Mouse (Mus musculus): ENCODE results near the gene Ssc4d.
A peak's percentile ranks its signal among the peaks of the same experiment; 100 is the strongest.

Ssc4d gene

DNA sequence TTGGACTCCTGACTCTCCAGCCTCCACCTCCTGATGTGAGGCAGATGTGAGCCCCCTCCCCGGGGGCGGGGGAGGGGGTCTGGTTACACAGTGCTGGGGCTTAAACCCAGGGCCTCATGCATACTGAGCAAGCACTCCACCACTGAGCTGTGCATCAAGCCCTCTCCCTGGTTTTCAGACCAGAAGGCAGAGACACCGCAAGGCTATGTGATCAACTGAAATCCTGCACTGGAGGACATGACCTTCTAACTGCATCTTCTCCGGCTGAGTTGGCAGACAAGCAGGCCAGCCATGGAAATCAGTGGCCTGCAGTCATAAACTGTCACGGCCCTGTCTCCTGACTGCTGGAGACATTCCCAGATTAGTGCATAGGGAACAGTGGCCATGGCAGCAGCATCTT is 33.7 kb downstream of the Ssc4d start:
- DNase-seq (ENCODE audit: low spot score in 2 of 2) = no peak

DNA sequence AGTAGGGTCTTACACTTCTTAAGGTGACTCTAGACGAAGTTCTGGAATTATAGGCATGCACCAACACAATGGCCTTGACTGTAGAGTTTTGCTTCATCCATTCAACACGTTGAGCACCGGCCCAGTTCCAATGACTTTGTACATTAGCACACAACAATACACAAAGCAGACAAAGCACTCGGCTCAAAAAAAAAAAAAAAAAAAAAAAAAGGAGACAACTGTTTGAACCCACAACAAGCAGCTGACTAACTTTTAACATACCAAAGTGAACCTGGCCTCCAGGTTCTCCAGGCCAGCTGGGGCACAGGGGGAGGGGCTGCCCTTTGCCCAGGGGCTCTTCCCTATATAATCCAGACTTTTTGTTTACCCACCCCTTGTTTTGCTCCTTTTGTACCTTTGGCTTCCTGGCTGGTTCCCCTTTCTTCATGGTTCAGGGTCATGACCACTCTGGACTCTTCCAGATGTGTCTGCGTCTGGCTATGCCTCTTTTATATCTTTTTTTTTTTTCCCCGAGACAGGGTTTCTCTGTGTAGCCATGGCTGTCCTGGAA is 38.6 kb downstream of the Ssc4d start:
- no peak for DNase-seq (ENCODE audit: low spot score in 2 of 2)

DNA sequence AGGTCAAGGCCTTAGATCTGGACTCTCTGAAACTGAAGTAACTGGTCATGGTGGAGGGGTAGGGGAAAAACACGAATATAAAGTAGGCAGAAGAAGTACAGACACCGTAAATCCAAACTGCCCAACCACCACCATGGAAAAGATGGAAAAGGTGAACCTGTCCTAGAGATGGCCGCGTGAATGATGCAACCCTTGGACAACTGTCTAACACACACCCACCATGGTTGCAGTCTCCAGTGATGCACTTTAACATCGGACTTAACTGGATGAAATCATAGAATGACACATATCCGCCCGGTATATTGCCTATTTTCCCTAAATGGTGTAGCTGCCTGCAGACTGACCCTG is 39.2 kb downstream of the Ssc4d start:
- DNase-seq (ENCODE audit: low spot score in 2 of 2) = no peak

DNA sequence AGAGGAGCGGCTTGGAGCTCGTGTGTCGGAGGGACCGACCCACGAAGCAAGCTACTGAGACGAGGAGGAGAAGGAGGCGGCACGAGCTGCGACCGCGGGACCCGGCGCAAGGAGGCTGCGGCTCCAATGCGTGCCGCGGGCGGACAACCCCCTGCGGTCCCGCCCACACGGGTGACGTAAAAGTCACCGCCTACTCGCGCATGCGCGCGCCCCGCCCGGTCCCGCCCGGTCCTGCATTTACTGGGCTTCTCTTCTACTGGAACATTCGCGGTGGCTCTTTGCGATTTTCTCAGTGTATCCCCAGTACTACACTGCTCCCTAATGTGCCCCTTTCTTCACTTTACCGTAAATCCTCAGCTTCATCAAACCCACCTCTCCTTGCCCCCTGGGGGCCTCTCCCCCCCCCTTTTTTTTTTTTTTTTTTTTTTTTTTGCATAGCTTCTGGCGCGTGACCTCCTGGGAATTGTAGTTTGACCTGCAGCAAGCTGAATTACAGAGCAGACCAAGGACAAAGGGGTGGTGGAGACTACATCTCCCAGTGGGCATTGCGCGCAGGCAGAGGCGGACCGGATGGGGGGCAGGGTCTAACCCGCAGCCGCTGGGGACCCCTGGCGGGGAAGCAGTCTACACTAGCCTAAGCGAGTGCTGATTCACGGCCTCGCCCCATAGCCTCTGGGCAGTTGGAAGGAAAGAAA is 39.7 kb downstream of the Ssc4d start, which contains the start of gene Ywhag:
Gene Ywhag (minus strand): TSS at position 136 of the 695 bp plus-strand sequence.
- DNase-seq (ENCODE audit: low spot score in 2 of 2) = peak; percentile 96 to 98

DNA sequence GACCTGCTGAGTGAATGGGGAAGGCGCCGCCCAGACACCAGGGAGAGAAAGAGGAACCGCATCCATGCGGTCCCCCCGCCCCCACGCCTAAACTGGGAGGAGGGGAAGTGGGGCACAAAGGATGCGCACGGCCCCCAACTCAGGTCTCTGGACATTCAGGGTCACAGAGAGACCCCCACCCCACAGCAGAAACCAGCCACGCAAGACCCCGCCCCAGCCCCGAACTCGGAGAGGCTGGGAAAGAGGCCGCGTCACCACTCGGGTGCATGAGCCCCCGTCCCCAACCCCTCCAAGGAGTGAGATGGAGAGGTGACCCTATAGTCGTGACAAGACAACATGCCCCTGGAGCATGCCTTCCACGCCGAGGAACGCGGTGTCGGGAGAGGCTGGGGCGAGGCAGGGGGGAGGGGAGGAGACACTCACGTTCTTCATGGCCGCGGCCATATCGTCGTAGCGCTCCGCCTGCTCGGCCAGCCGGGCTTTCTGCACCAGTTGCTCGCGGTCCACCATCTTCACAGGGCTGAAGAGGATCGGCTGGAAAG is 40.4 kb downstream of the Ssc4d start:
- peak; percentile 67 to 74 for DNase-seq (ENCODE audit: low spot score in 2 of 2)

DNA sequence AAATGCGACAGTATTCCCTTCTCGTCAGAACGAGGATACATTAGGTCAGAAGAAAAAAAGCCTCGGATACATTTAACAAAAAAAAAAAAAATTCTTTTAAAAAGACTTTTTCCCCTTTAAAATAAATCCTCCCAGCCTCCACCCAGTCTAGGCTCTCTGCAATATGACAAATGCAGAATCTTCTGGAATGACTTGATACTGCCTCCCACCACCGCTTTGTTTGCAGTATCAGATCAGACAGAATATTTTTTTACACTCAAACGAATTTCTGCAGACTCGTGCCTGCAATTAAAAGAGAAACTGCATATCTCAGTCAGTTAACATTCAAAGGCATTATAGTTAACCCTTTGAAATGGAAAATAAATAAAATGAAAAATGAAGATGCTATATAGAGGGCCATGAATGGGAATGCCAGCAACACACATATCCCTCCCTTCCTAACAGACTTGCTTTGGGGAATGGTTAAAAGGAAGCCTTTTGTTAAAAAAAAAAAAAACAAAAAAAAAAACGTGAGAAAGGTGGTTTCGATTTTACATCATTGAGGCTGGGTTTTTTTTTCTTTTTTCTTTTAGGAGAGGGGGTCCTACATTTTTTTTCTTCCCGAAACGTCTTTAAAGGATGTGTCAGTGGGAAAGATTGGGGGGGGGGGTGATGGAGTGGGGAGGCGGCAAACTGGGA is 41.0 kb downstream of the Ssc4d start:
- DNase-seq (ENCODE audit: low spot score in 2 of 2) = no peak

DNA sequence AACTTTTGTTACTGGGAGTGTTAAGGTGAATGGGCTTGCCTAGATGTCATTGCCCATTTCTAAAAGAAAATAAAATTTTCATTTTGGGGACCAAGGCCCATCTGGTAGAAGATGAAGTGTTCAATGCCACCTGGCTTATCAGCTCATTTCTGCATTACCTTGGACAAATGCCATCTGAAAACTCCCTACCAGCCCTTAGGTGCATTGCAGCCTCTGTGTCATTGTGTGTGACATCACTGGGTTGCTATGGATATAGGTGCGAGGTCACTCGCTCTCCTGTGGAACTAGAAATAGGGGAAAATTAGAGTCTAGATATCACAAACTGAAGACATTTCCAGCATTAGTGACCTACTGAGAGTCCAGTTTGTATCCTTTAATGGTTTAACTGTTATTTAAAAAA is 42.0 kb downstream of the Ssc4d start:
- DNase-seq (ENCODE audit: low spot score in 2 of 2) = no peak

DNA sequence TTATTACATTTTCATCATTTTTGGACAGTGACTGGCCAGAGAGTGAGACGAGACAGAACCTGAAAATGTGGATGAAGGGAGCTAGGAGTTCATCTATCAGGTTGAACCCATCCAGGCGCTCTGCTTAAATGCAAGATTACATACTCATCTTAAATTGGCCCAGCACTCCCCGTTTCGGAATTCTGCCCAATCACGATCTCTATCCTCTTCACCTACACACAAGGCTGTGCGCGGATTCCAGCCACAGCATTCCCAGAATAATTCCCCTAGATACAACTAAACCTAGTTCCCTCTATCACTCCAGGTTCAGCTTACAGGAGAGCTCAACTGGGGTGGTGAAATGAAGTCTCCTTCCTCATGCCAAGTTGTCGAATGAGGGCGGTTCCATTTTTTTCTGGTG is 42.8 kb downstream of the Ssc4d start:
- DNase-seq (ENCODE audit: low spot score in 2 of 2) = no peak

DNA sequence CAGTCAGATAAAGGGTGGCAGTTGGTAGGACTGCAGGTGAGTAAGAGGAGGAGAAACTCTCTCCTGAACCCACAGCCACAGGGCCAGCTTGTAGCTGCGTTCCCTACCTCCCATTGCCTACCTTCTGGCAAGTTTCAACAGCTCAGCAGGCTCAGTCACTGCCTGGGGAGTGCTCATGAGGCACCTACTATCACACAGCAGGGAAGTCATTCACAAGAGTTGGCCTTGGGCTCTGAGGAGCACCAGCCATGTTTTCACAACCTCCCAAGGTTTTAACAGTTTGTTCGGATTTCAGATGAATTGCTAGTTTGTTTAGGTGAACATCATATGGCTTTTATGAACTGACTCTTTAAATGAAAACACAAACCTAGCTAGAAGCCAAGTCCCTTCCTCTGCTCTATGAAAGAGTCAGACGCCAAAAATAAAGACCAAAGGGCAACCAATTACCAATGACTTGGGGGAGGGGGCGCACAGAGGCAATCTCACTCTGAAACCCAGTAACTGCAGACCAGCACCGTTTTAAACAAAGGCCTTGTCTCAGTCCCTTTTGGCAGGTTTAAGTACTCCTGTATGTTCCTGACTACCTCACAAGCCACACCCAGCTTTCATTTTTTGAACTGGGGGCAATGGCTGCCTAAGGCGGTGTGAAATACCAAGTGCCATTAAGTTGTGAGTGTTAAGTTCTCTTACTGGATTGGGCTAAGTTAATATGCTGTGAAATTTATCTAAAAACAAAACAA is 44.5 kb downstream of the Ssc4d start:
- DNase-seq (ENCODE audit: low spot score in 2 of 2) = no peak

DNA sequence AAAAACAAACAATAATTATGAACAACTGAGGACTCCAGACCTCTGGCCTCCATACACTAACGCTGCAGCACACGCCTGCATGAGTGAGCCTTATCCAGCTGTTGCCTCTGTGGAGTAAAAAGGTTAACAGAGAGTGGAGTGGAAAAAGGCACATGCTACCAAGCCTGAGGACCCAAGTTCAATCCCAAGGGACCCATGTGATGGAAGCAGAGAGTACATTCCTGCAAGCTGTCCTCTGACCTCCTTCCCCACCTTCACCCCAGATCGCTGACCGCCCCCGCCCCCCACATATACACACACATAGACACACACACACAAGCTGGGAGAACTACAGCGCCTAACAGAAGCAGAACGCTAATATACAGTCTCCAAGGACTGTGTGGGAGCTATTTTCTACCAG is 50.4 kb downstream of the Ssc4d start:
- DNase-seq (ENCODE audit: low spot score in 2 of 2) = no peak

DNA sequence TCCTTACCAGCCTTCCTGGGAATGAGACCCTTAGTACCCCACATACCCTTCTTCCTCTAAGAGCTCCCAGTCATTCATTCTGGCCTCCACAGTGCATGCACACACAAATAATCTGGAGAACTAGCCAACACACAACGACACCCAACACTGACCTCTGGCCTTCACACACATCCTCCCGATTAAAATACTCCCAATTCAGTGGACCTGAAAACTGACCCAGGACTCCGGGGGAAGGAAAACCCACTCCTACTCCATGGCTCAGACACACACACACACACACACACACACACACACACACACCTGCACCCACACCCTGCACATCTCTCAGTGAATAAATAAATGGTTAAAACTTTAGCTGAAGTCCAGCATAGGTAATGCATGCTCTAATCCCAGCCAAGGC is 54.4 kb downstream of the Ssc4d start:
- no peak for DNase-seq (ENCODE audit: low spot score in 2 of 2)

DNA sequence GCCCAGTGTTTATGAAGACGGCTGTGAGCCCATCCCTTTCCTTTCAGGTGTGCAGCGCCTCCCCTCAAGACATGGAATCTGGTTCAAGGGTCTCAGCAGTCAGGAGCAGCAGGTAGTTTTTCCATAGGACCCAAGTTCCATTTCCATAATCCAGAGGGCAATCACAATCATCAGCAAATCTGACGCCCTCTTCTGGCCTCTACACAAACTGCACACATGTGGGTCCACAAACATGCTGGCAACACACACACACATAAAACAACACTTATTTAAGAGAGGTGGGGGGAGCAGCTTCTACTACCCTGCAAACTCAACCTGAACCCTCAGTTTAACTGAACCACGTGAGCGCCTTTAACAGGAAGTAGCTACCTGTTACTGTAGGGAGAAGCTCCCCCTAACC is 55.7 kb downstream of the Ssc4d start:
- no peak for DNase-seq (ENCODE audit: low spot score in 2 of 2)

DNA sequence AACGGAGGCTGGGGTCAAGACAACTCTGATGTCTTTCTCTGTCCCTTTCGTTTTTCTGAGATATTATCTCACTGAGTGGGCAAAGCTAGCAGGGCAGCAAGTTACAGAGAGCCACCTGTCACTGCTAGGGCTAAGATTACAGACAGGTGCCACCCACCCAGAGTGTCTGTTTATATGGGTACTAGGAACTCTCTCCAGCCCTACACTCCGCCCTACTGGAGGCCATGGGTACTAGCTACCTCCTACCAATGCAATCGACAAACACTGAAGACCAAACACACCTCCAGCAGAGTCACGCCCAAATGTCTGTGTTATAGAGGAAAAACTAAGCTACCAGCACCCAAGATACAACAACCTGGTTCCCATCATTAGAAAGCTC is 56.3 kb downstream of the Ssc4d start:
- DNase-seq (ENCODE audit: low spot score in 2 of 2) = no peak

DNA sequence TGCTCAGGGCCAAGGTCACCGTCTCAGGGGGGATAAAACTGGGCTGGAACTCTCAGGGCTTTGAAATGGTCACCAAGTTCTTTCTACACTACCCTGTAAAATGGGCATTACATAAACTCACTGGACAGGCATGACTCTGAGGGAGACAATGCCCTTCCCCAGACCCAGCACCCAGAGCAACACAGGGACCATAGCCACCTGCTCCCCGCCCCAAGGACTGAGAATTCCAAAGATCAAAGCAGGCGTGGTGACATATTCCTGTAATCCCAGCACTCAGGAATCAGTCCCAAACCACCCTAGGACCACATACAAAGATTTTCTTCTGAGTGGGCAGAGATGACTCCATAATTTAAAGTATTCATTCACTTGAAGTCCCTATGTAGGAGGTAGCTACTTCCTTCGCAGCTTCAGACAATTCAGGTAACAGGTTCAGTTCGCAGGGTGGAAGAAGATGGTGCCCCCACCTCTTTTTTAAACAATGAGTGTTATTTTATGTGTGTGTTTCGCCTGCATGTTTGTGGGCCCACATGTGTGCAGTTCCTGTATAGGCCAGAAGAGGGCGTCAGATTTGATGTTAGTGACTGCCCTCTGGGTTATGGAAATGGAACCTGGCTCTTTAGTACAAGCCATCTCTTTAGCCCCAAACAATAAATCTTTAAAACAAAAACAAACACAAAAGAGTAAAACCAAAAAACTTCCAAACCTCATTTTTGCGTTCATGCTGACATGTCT is 56.8 kb downstream of the Ssc4d start:
- no peak for DNase-seq (ENCODE audit: low spot score in 2 of 2)

DNA sequence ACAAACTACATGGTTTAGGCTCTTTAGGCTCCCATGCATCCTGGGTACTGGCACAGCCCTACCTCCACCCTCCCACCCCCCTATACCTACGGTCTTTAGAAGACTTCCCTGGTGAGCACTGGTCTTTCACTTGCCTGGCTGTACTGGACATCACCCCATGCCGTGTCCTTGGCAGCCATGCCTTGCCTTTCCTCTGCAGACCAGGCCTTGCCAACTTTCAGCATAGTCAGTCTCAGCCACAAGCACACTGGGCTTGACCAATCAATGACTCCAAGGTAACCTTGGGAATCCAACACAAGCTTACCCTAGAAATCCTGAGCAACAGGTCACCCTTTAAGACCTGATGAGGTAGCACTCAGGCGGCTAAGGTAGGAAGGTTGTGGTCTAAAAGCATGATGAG is 57.7 kb downstream of the Ssc4d start:
- no peak for DNase-seq (ENCODE audit: low spot score in 2 of 2)

DNA sequence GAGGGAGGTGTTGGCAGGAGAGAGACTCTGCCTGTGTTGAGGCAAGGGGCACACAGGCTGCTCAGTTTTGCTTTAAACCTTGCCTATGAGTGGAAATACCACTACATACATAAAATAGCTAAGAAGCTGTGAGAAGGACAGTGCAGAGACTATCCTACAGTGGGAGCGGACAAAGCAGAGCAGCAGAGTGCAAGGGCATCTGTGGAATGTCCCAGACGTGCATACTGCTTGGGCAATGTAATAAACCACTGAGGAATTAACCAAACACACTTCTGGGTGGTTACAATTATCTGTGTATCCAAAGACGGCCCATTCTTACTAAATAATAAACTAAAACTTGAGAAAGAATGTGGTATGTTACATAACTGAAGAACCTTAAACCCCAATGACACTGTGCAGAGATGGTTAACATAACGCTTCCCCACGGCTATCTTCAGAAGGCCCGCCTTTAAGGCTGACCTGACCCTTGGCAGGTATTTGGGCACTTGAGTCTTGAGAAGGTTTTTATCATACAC is 58.2 kb downstream of the Ssc4d start:
- no peak for DNase-seq (ENCODE audit: low spot score in 2 of 2)

DNA sequence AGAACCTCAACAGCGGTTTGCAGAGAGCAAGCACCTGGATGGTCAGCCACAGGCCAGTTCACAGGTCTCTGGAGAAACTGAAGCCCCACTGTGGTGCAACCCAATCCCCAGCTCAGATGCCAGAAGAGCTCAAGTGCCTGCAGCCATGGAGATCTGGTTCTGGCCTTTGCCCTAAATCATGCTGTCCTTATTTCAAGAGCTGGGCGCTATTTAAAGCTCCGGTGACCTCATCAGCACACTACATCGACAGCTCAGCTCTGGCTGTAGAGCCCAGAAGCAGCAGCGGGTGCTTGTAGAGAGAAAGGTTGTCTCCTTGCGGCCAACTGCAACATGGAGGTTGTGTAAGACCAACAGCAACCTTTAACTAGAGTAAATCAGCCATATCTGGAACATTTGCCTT is 60.2 kb downstream of the Ssc4d start:
- no peak for DNase-seq (ENCODE audit: low spot score in 2 of 2)

DNA sequence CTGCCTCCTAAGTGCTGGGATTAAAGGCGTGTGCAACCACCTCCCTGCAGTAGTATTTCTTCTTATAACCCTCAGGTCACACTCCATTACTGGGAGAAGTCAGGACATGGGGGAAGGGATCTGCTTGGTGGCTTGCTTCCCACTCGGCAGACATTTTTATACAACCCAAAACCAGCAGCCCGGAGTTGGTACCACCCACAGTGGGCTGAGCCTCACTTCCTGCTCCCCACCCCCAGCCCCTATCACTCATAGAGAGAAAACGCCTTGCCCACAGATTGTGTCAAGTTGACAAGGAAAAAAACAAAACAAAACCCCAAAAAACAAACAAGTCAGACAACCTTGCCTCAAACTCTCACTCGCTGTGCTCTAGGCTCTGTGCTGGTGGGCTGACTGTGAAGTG is 61.1 kb downstream of the Ssc4d start:
- no peak for DNase-seq (ENCODE audit: low spot score in 2 of 2)

DNA sequence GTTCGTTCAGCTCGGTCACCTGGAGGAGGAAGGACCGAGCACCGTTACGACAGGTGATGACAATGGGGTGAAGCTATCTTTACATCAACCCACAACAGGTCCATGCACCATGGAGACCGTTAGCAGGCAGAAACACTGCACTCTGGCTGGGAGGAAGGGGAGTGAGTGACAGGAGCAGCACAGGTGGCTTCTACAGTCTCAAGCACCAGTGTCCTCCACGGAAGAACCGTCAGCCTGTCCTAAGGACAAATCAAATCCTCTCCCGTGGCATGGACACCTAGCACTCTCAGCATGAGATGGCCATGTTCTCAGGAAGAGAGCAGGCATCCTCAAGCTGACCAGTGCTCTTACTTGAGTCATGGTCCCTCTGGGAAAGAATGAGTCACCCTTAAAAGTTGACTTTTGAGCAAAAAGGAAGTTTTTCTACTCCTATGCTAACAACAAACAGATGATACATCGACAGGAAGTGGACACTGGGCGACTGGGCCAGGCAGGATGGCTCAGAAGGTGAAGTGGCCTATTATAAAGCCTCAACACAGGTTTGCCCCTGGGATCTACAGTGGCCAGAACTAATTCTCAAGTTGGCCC is 62.6 kb downstream of the Ssc4d start:
- DNase-seq (ENCODE audit: low spot score in 2 of 2) = no peak

DNA sequence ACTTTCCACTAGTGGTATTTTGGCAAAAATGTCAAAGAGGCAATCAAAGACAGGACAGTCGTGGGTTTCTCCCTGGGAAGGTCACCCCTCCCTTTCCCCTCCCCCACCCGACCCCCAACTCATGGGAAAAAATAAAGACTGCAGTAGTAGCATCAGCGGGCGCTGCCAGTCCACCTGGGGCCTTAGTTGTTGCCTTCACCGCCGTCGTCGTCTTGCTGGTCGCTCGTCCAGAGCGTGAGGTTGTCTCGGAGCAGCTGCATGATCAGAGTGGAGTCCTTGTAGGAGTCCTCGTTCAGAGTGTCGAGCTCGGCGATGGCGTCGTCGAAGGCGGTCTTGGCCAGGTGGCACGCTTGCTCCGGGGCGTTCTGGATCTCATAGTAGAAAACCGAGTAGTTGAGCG is 63.5 kb downstream of the Ssc4d start:
- DNase-seq (ENCODE audit: low spot score in 2 of 2) = no peak
